Mouse (Mus musculus): ENCODE measurements around the gene S100a2.

DNA sequence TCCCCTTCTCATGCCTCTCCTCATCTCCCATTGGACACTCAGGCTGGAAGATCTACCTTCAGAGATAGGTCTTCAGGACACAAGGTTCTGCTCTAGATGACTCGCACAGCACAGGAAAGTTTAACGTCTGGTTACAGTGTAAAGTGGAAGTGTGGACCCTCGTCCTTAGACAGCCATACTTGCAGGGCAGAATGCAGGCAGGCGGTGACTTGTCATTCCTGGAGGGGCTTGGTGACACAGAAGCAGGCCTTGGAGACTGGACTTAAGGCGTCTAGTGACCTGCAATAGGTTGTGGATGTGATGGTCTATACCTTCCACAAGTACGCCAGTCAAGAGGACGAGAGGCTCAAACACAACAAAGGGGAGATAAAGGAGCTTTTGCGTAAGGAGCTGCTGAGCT lies at the start of gene S100a2:
- TF ChIP-seq CTCF (conservative IDR thresholded peaks at IDR 0.05; ENCODE audit: insufficient read depth, insufficient read length, low read depth, low read length) (no peak), POLR2A (IDR thresholded peaks at IDR 0.05; ENCODE audit: low read depth, low read length) (no peak)
